Mouse (Mus musculus): ENCODE measurements around the gene Mid1. TPM values are rescaled to one million over a fixed set of nuclear protein-coding genes. Genes with fewer than 3 reads are reported as not detected.
A peak's percentile ranks its signal among the peaks of the same experiment; 100 is the strongest.

The Mid1 gene
- 3.1 and 4.7 TPM in 2 replicates for polyA plus RNA-seq (2015; fragmentation: Nextera tagmentation; extraction: Ambion mirVana)

DNA sequence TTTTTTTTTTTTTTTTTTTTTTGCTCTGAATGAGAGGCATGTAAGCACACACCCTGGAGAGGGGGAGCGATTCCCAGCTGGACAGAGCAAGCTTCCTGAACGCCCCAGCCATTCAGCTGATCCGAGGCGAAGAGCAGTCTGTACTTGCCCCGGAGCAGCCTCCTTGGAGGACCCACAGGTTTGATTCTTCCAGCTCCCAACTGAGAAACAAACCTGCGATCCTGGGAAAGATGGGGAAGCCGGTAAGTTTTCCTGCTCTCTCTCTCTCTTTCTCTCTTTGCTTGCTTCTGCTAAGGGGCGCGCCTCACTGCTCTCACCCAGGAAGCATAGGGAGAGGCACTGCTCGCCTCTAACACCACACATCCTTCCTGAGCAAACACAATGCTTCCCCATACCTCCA lies at the start of gene Mid1:
TSS of gene Mid1 (plus strand) at position 69 of the 400 bp plus-strand sequence.
- H3K9ac ChIP-seq (ENCODE audit: low read depth, low read length), result no peak within 1 kb of the TSS; the same call in 1 of the 2 replicates
- TF ChIP-seq CTCF (IDR thresholded peaks at IDR 0.05; ENCODE audit: low read depth), result no peak
- peak within 1 kb of the TSS; percentile 27 for H3K4me3 ChIP-seq (replicated peaks; ENCODE audit: low read depth, low read length)
- H3K4me2 ChIP-seq (ENCODE audit: low read length), result peak within 1 kb of the TSS; percentile 50
- DNase-seq (ENCODE audit: low spot score) (peak; percentile 30), ATAC-seq (replicated peaks; ENCODE audit: low FRiP score, low read depth) (no peak)
- no peak within 1 kb of the TSS for H3K27ac ChIP-seq
- no peaks in the 10 kb centered on the region for H3K4me1 ChIP-seq (replicated peaks; ENCODE audit: insufficient read depth, low read length)
- H3K9me3 ChIP-seq (replicated peaks; ENCODE audit: low read length), result no peaks in the 10 kb centered on the region
- no peaks in the 10 kb centered on the region for H3K27me3 ChIP-seq (ENCODE audit: insufficient read depth, low read length)
- H3K36me3 ChIP-seq (ENCODE audit: insufficient read depth, low read length), result no peaks in the 10 kb centered on the region
- WGBS, result 24% methylated on average over 10 of the region's 10 CpGs

DNA sequence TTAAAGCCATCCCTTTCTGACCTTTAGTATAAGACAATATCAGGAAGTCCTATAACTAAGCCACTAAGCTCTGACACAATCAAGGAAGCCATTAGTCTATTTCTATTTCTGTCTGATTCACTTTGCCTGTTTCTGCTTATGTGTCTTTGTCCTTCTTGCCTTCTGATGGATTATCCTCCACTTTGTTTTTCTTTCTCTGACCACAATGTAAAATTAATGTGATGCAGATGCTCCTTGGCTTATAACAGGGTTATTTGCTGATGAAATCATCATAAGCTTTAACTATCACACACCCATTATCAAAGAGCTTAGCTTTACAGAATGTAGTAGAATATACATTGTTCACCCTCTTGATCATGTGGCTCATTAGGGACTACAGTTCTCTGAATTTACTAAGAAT lies 11.9 kb upstream of the Mid1 start:
- Histone ChIP-seq H3K27me3 (ENCODE audit: insufficient read depth, low read length) (no peaks in the 10 kb centered on the region), H3K36me3 (ENCODE audit: insufficient read depth, low read length) (no peaks in the 10 kb centered on the region), H3K9me3 (replicated peaks; ENCODE audit: low read length) (no peaks in the 10 kb centered on the region), H3K4me2 (ENCODE audit: low read length) (no peak overlapping the region), H3K27ac (no peak overlapping the region), H3K4me1 (replicated peaks; ENCODE audit: insufficient read depth, low read length) (no peaks in the 10 kb centered on the region), H3K4me3 (replicated peaks; ENCODE audit: low read depth, low read length) (no peak overlapping the region), H3K9ac (ENCODE audit: low read depth, low read length) (no peak overlapping the region)
- no peak for TF ChIP-seq CTCF (IDR thresholded peaks at IDR 0.05; ENCODE audit: low read depth)
- DNase-seq (ENCODE audit: low spot score) (no peak), ATAC-seq (replicated peaks; ENCODE audit: low FRiP score, low read depth) (no peak)

DNA sequence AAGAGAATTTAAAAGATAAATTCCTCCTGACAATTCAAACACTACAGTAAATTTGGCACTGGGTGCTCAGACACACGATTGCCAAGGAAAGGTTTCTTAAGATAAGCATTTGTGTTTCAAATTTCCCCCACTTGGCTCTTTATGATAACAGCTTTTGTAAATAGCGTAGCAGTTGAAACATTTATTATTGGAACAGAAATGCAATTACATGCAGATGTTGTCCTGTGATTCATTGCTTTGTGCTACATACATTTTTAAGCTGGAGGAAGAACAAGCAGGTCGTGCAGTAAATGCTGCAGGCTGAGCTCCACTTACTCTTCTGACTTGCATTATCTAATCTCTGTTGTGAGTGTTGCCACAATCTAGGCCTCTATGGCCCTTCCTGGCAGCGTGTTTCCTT lies 8.7 kb upstream of the Mid1 start:
- H3K4me3 ChIP-seq (replicated peaks; ENCODE audit: low read depth, low read length), result no peak overlapping the region
- DNase-seq (ENCODE audit: low spot score), result no peak
- no peaks in the 10 kb centered on the region for H3K36me3 ChIP-seq (ENCODE audit: insufficient read depth, low read length)
- H3K27ac ChIP-seq, result no peak overlapping the region
- H3K27me3 ChIP-seq (ENCODE audit: insufficient read depth, low read length), result no peaks in the 10 kb centered on the region
- H3K9ac ChIP-seq (ENCODE audit: low read depth, low read length), result no peak overlapping the region
- WGBS, result 67% methylated on average over 4 of the region's 4 CpGs
- H3K4me1 ChIP-seq (replicated peaks; ENCODE audit: insufficient read depth, low read length), result no peaks in the 10 kb centered on the region
- H3K4me2 ChIP-seq (ENCODE audit: low read length), result no peak overlapping the region
- no peaks in the 10 kb centered on the region for H3K9me3 ChIP-seq (replicated peaks; ENCODE audit: low read length)
- TF ChIP-seq CTCF (IDR thresholded peaks at IDR 0.05; ENCODE audit: low read depth), result no peak
- no peak for ATAC-seq (replicated peaks; ENCODE audit: low FRiP score, low read depth)

DNA sequence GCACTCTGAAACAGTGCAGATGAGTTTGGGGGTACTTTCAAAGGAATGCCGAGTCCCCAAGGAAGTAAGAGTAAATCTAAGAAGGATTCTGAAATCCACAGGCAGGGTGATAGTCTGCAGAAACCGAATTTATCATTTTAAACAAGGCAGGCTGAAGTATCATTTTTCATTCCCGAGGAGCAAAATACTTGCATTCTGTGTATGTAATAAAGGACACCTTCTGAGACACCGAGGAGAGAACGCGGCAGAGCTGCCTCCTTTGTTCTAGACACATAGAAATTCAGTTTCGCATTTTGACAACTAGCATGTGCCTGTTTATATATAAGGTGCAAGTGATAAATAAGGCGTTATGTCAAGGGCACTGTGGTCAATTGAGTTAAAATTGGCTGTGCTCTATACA lies 732 bp downstream of the Mid1 start:
- Histone ChIP-seq H3K27me3 (ENCODE audit: insufficient read depth, low read length) (no peaks in the 10 kb centered on the region), H3K9ac (ENCODE audit: low read depth, low read length) (no peak overlapping the region), H3K9me3 (replicated peaks; ENCODE audit: low read length) (no peaks in the 10 kb centered on the region), H3K36me3 (ENCODE audit: insufficient read depth, low read length) (no peaks in the 10 kb centered on the region), H3K27ac (no peak overlapping the region), H3K4me1 (replicated peaks; ENCODE audit: insufficient read depth, low read length) (no peaks in the 10 kb centered on the region), H3K4me2 (ENCODE audit: low read length) (peak overlapping the region; percentile 50), H3K4me3 (replicated peaks; ENCODE audit: low read depth, low read length) (peak overlapping the region; percentile 27)
- no peak for DNase-seq (ENCODE audit: low spot score)
- no peak for TF ChIP-seq CTCF (IDR thresholded peaks at IDR 0.05; ENCODE audit: low read depth)
- no peak for ATAC-seq (replicated peaks; ENCODE audit: low FRiP score, low read depth)
- 42% methylated on average over 8 of the region's 8 CpGs for WGBS

DNA sequence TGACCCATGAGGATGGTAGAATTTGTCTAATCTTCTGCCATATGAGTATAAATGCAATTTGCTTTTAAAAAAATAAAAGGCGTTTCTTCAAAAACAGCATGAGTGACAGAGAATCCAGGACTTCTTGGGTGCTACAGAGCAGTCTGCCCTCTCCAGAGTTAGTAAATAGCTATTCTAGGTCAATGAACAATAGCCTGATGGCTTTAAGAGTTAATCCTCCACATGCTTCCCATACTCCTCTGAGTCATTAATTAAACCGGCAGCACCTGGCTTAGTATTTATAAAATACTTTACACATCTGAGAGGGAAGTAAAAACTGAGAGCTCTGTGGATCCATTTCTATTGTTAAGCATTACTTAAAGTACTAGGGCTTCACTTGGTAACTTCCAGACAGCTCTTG lies 6.2 kb downstream of the Mid1 start:
- ATAC-seq (replicated peaks; ENCODE audit: low FRiP score, low read depth) (no peak), DNase-seq (ENCODE audit: low spot score) (peak; percentile 9)
- Histone ChIP-seq H3K27ac (no peak overlapping the region), H3K9ac (ENCODE audit: low read depth, low read length) (no peak overlapping the region), H3K27me3 (ENCODE audit: insufficient read depth, low read length) (no peaks in the 10 kb centered on the region), H3K9me3 (replicated peaks; ENCODE audit: low read length) (no peaks in the 10 kb centered on the region), H3K36me3 (ENCODE audit: insufficient read depth, low read length) (no peaks in the 10 kb centered on the region), H3K4me2 (ENCODE audit: low read length) (no peak overlapping the region), H3K4me1 (replicated peaks; ENCODE audit: insufficient read depth, low read length) (no peaks in the 10 kb centered on the region), H3K4me3 (replicated peaks; ENCODE audit: low read depth, low read length) (no peak overlapping the region)
- 63% methylated on average over 2 of the region's 2 CpGs for WGBS
- no peak for TF ChIP-seq CTCF (IDR thresholded peaks at IDR 0.05; ENCODE audit: low read depth)

DNA sequence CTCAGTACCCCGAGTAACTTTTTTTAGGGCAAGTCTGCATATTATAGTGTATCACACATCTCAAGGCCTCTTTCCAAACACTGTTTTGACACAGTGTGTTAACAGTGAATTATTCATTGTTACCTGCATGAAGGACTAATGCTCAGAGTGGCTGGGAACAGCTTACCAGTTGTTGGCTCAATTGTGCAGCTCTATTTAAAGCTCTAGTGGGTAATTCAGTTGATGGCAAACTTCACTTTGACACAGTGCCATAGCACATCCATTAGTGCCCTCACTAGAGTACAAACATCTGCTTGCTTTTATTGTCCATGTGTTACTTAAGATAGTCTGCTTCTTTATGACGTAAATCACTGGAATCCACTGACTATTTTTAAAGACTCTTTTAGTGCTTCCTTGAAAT lies 6.7 kb downstream of the Mid1 start:
- Histone ChIP-seq H3K9me3 (replicated peaks; ENCODE audit: low read length) (no peaks in the 10 kb centered on the region), H3K27me3 (ENCODE audit: insufficient read depth, low read length) (no peaks in the 10 kb centered on the region), H3K4me3 (replicated peaks; ENCODE audit: low read depth, low read length) (no peak overlapping the region), H3K27ac (no peak overlapping the region), H3K9ac (ENCODE audit: low read depth, low read length) (no peak overlapping the region), H3K4me1 (replicated peaks; ENCODE audit: insufficient read depth, low read length) (no peaks in the 10 kb centered on the region), H3K36me3 (ENCODE audit: insufficient read depth, low read length) (no peaks in the 10 kb centered on the region), H3K4me2 (ENCODE audit: low read length) (no peak overlapping the region)
- DNase-seq (ENCODE audit: low spot score) (no peak), ATAC-seq (replicated peaks; ENCODE audit: low FRiP score, low read depth) (no peak)
- 67% methylated on average over 2 of the region's 2 CpGs for WGBS
- TF ChIP-seq CTCF (IDR thresholded peaks at IDR 0.05; ENCODE audit: low read depth), result no peak

DNA sequence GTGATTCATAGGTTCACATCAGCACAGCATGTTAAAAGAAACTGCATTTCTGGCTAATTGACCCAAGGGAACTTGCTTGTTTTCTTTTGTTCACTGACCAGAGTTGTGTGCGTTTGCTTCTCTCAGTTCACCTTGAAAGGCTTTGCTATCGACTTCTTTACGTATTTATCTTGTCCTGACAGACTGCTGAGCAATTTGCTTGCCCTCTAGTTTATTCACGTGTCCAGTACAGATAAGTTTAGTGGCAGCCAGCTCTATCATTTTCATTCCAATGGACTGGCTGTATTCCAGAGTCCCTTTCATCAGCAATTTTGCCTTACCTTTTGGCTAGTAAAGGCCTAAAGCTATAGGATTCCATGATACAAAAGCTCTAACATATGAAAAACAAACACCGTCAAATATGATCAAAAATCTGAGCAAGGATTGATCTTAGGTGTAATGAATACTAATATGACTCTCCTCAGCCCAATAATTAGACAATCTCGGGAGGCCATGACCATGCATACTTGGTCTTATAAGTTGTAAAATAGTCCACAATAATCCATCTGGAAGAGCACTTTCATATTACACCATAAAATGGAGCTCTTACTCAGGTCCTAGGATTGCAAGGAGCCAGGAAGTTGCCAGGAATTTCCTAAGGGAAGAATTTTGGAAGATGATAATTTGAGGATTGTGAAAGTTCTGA lies 7.4 kb downstream of the Mid1 start:
- H3K4me3 ChIP-seq (replicated peaks; ENCODE audit: low read depth, low read length), result no peak overlapping the region
- H3K4me2 ChIP-seq (ENCODE audit: low read length), result no peak overlapping the region
- ATAC-seq (replicated peaks; ENCODE audit: low FRiP score, low read depth), result no peak
- no peaks in the 10 kb centered on the region for H3K9me3 ChIP-seq (replicated peaks; ENCODE audit: low read length)
- TF ChIP-seq CTCF (IDR thresholded peaks at IDR 0.05; ENCODE audit: low read depth), result no peak
- H3K9ac ChIP-seq (ENCODE audit: low read depth, low read length), result no peak overlapping the region
- H3K36me3 ChIP-seq (ENCODE audit: insufficient read depth, low read length), result no peaks in the 10 kb centered on the region
- WGBS, result 66% methylated on average over 6 of the region's 6 CpGs
- H3K27ac ChIP-seq, result no peak overlapping the region
- H3K4me1 ChIP-seq (replicated peaks; ENCODE audit: insufficient read depth, low read length), result no peaks in the 10 kb centered on the region
- H3K27me3 ChIP-seq (ENCODE audit: insufficient read depth, low read length), result no peaks in the 10 kb centered on the region
- DNase-seq (ENCODE audit: low spot score), result no peak

Data from kidney, postnatal 0 days (tissue).